Mouse (Mus musculus): ENCODE results near the gene Tff3. TPM values are rescaled to one million over a fixed set of nuclear protein-coding genes. Genes with fewer than 3 reads are reported as not detected.

The Tff3 gene
- polyA plus RNA-seq, 1 experiment, result not detected

GRCm38 (mm10) chr17:31125548-31126266, 3.7 kb downstream of the Tff3 start:
- H3K27ac ChIP-seq (ENCODE audit: insufficient read depth, low read depth, low read length), result no peak overlapping the region
- H3K27me3 ChIP-seq (replicated peaks; ENCODE audit: control insufficient read depth, insufficient read depth, low read length), result no peaks in the 10 kb centered on the region
- no peak for DNase-seq
- no peaks in the 10 kb centered on the region for H3K36me3 ChIP-seq (ENCODE audit: control insufficient read depth, insufficient read depth, low read length)
- no peaks in the 10 kb centered on the region for H3K4me1 ChIP-seq (ENCODE audit: control insufficient read depth, insufficient read depth, low read length)
- 46% methylated on average over 9 of the region's 9 CpGs for WGBS
- TF ChIP-seq CTCF (conservative IDR thresholded peaks at IDR 0.05; ENCODE audit: insufficient read depth, insufficient read length, low read depth, low read length), result no peak
- no peak for TF ChIP-seq POLR2A (IDR thresholded peaks at IDR 0.05; ENCODE audit: low read depth, low read length)
- H3K4me3 ChIP-seq (ENCODE audit: insufficient read depth, low read depth, low read length), result no peak overlapping the region

GRCm38 (mm10) chr17:31121975-31122374, 7.5 kb downstream of the Tff3 start:
- Histone ChIP-seq H3K27ac (ENCODE audit: insufficient read depth, low read depth, low read length) (no peak overlapping the region), H3K36me3 (ENCODE audit: control insufficient read depth, insufficient read depth, low read length) (no peaks in the 10 kb centered on the region), H3K4me1 (ENCODE audit: control insufficient read depth, insufficient read depth, low read length) (no peaks in the 10 kb centered on the region), H3K27me3 (replicated peaks; ENCODE audit: control insufficient read depth, insufficient read depth, low read length) (no peaks in the 10 kb centered on the region), H3K4me3 (ENCODE audit: insufficient read depth, low read depth, low read length) (no peak overlapping the region)
- TF ChIP-seq POLR2A (IDR thresholded peaks at IDR 0.05; ENCODE audit: low read depth, low read length) (no peak), CTCF (conservative IDR thresholded peaks at IDR 0.05; ENCODE audit: insufficient read depth, insufficient read length, low read depth, low read length) (peak; percentile 83)
- no peak for DNase-seq
- WGBS, result 12% methylated on average over 8 of the region's 8 CpGs

- no peaks in the 10 kb centered on the region for H3K4me1 ChIP-seq (ENCODE audit: control insufficient read depth, insufficient read depth, low read length)
- no peak overlapping the region for H3K4me3 ChIP-seq (ENCODE audit: insufficient read depth, low read depth, low read length)
- peak; percentile 93 for TF ChIP-seq CTCF (conservative IDR thresholded peaks at IDR 0.05; ENCODE audit: insufficient read depth, insufficient read length, low read depth, low read length)
- TF ChIP-seq POLR2A (IDR thresholded peaks at IDR 0.05; ENCODE audit: low read depth, low read length), result no peak
- WGBS, result 8% methylated on average over 7 of the region's 7 CpGs
- H3K36me3 ChIP-seq (ENCODE audit: control insufficient read depth, insufficient read depth, low read length), result no peaks in the 10 kb centered on the region
- DNase-seq, result peak; percentile 74
- no peaks in the 10 kb centered on the region for H3K27me3 ChIP-seq (replicated peaks; ENCODE audit: control insufficient read depth, insufficient read depth, low read length)
- H3K27ac ChIP-seq (ENCODE audit: insufficient read depth, low read depth, low read length), result no peak overlapping the region
These were observed 10.0 kb downstream of the Tff3 start for GRCm38 (mm10) chr17:31119429-31119828.

GRCm38 (mm10) chr17:31117946-31118345, 11.5 kb downstream of the Tff3 start:
- WGBS, result 86% methylated on average over 5 of the region's 5 CpGs
- H3K4me1 ChIP-seq (ENCODE audit: control insufficient read depth, insufficient read depth, low read length), result no peaks in the 10 kb centered on the region

GRCm38 (mm10) chr17:31116063-31116462, 13.4 kb downstream of the Tff3 start:
- WGBS, result 65% methylated on average over 6 of the region's 6 CpGs
- no peak overlapping the region for H3K27ac ChIP-seq (ENCODE audit: insufficient read depth, low read depth, low read length)
- H3K4me1 ChIP-seq (ENCODE audit: control insufficient read depth, insufficient read depth, low read length), result no peaks in the 10 kb centered on the region
- no peaks in the 10 kb centered on the region for H3K27me3 ChIP-seq (replicated peaks; ENCODE audit: control insufficient read depth, insufficient read depth, low read length)
- no peak for TF ChIP-seq POLR2A (IDR thresholded peaks at IDR 0.05; ENCODE audit: low read depth, low read length)
- H3K4me3 ChIP-seq (ENCODE audit: insufficient read depth, low read depth, low read length), result no peak overlapping the region
- DNase-seq, result no peak
- H3K36me3 ChIP-seq (ENCODE audit: control insufficient read depth, insufficient read depth, low read length), result no peaks in the 10 kb centered on the region

More at GRCm38 (mm10) chr17:31117946-31118345, 11.5 kb downstream of the Tff3 start:
- H3K27ac ChIP-seq (ENCODE audit: insufficient read depth, low read depth, low read length), result no peak overlapping the region
- no peak overlapping the region for H3K4me3 ChIP-seq (ENCODE audit: insufficient read depth, low read depth, low read length)
- TF ChIP-seq POLR2A (IDR thresholded peaks at IDR 0.05; ENCODE audit: low read depth, low read length), result no peak
- TF ChIP-seq CTCF (conservative IDR thresholded peaks at IDR 0.05; ENCODE audit: insufficient read depth, insufficient read length, low read depth, low read length), result no peak
- no peak for DNase-seq
- H3K27me3 ChIP-seq (replicated peaks; ENCODE audit: control insufficient read depth, insufficient read depth, low read length), result no peaks in the 10 kb centered on the region
- no peaks in the 10 kb centered on the region for H3K36me3 ChIP-seq (ENCODE audit: control insufficient read depth, insufficient read depth, low read length)

GRCm38 (mm10) chr17:31113191-31113856, 16.1 kb downstream of the Tff3 start:
- Histone ChIP-seq H3K27me3 (replicated peaks; ENCODE audit: control insufficient read depth, insufficient read depth, low read length) (no peaks in the 10 kb centered on the region), H3K4me3 (ENCODE audit: insufficient read depth, low read depth, low read length) (no peak overlapping the region), H3K36me3 (ENCODE audit: control insufficient read depth, insufficient read depth, low read length) (no peaks in the 10 kb centered on the region), H3K27ac (ENCODE audit: insufficient read depth, low read depth, low read length) (no peak overlapping the region), H3K4me1 (ENCODE audit: control insufficient read depth, insufficient read depth, low read length) (no peaks in the 10 kb centered on the region)
- no peak for DNase-seq
- WGBS, result 69% methylated on average over 9 of the region's 9 CpGs
- TF ChIP-seq POLR2A (IDR thresholded peaks at IDR 0.05; ENCODE audit: low read depth, low read length), result no peak
- no peak for TF ChIP-seq CTCF (conservative IDR thresholded peaks at IDR 0.05; ENCODE audit: insufficient read depth, insufficient read length, low read depth, low read length)

- no peak overlapping the region for H3K4me3 ChIP-seq (ENCODE audit: insufficient read depth, low read depth, low read length)
- H3K4me1 ChIP-seq (ENCODE audit: control insufficient read depth, insufficient read depth, low read length), result no peaks in the 10 kb centered on the region
- DNase-seq, result peak; percentile 16
- 88% methylated on average over 15 of the region's 15 CpGs for WGBS
- no peak overlapping the region for H3K27ac ChIP-seq (ENCODE audit: insufficient read depth, low read depth, low read length)
- H3K36me3 ChIP-seq (ENCODE audit: control insufficient read depth, insufficient read depth, low read length), result no peaks in the 10 kb centered on the region
- H3K27me3 ChIP-seq (replicated peaks; ENCODE audit: control insufficient read depth, insufficient read depth, low read length), result no peaks in the 10 kb centered on the region
- TF ChIP-seq POLR2A (IDR thresholded peaks at IDR 0.05; ENCODE audit: low read depth, low read length), result no peak
- TF ChIP-seq CTCF (conservative IDR thresholded peaks at IDR 0.05; ENCODE audit: insufficient read depth, insufficient read length, low read depth, low read length), result no peak
These were observed 21.1 kb downstream of the Tff3 start for GRCm38 (mm10) chr17:31108388-31108787.
